ENCODE assay signal across 32 mouse cellular contexts in genomic region chr7:44500046-44500445, GRCm38 (mm10). TPM values are rescaled to one million over a fixed set of nuclear protein-coding genes. Genes with fewer than 3 reads are reported as not detected.
DNase-seq lines count a peak whose midpoint lies in the region; ATAC-seq and TF ChIP-seq lines count a peak whose summit lies in the region.
"Had no signal": no experiment of that assay in that cellular context is flagged by ENCODE, and none has a peak within 500 bp of the region (broad histone marks: within the 10 kb centered on the region; RNA-seq: fewer than 3 reads in every experiment).

No protein-coding gene starts in this region.

- no peak overlapping the region for H3K9ac ChIP-seq in ES-Bruce4 (ENCODE audit: low read depth, poor library complexity, severe bottlenecking)
- H3K9ac ChIP-seq: embryonic facial prominence, embryonic 15.5 days; heart, embryonic 12.5 days; neural tube, embryonic 13.5 days had no signal

- TF ChIP-seq CTCF in kidney, adult 2 months (conservative IDR thresholded peaks at IDR 0.05; ENCODE audit: insufficient read depth, insufficient read length, low read depth, low read length), result no peak
- TF ChIP-seq CTCF in ES-Bruce4 (IDR thresholded peaks at IDR 0.05; ENCODE audit: low read depth, low read length), result no peak

- peak; percentile 4 for DNase-seq in kidney, postnatal 10 days
- DNase-seq in kidney, adult 2 months, result no peak
- DNase-seq in R1 (ENCODE audit: low read depth, low spot score), result peak; percentile 34
- DNase-seq in testis, postnatal 14 days (ENCODE audit: low spot score), result peak; percentile 13
- no peak for DNase-seq in thymus, postnatal 4 days
- DNase-seq: adrenal gland, postnatal 25 days; cerebellum, adult 18-20 months; cerebellum, postnatal 14 days; heart, adult 2 months; kidney, adult 18-20 months; kidney, postnatal 4 days; left cerebral cortex, postnatal 4 days; liver, embryonic 13.5 days; lung, adult 2 months; lung, postnatal 10 days; thymus, postnatal 14 days had no signal

- 0 out of 2 replicates have a peak, but pooled peaks have one; percentile 15 for TF ChIP-seq EP300 in ES-Bruce4 (IDR thresholded peaks at IDR 0.05; ENCODE audit: insufficient read depth, low read depth, low read length)

- H3K27ac ChIP-seq in kidney, adult 2 months (ENCODE audit: insufficient read depth, low read depth, low read length), result no peak overlapping the region
- H3K27ac ChIP-seq in ES-Bruce4 (ENCODE audit: insufficient read depth, low read length), result no peak overlapping the region
- H3K27ac ChIP-seq: embryonic facial prominence, embryonic 10.5 days; embryonic facial prominence, embryonic 15.5 days; heart, adult 2 months; liver, embryonic 13.5 days; neural tube, embryonic 13.5 days had no signal

- ATAC-seq in erythroblast, adult 5-6 weeks (replicated peaks; ENCODE audit: low FRiP score, poor library complexity, severe bottlenecking), result no peak
- ATAC-seq: CD4-positive, CD25-positive, alpha-beta regulatory T cell, adult 4 months; forebrain, embryonic 14.5 days; hindbrain, embryonic 16.5 days; Patski had no signal

- H3K4me1 ChIP-seq in kidney, adult 2 months (ENCODE audit: control insufficient read depth, insufficient read depth, low read length), result peaks cover 8% of the 10 kb centered on the region
- H3K4me1 ChIP-seq in ES-Bruce4 (ENCODE audit: control insufficient read depth, insufficient read depth, low read length), result no peaks in the 10 kb centered on the region

- WGBS in kidney, adult 2 months, result 62% methylated on average over 20 of the region's 20 CpGs

- no peaks in the 10 kb centered on the region for H3K27me3 ChIP-seq in kidney, adult 2 months (replicated peaks; ENCODE audit: control insufficient read depth, insufficient read depth, low read length)
- no peaks in the 10 kb centered on the region for H3K27me3 ChIP-seq in ES-Bruce4 (ENCODE audit: control insufficient read depth, insufficient read depth, low read length, poor library complexity, severe bottlenecking)
- H3K27me3 ChIP-seq: embryonic facial prominence, embryonic 15.5 days had no signal

- H3K9me3 ChIP-seq in ES-Bruce4 (replicated peaks; ENCODE audit: control insufficient read depth, insufficient read depth, low read length, poor library complexity, severe bottlenecking), result no peaks in the 10 kb centered on the region
- H3K9me3 ChIP-seq: embryonic facial prominence, embryonic 15.5 days; heart, embryonic 12.5 days; neural tube, embryonic 13.5 days had no signal

- no peak for TF ChIP-seq POLR2A in kidney, adult 2 months (IDR thresholded peaks at IDR 0.05; ENCODE audit: low read depth, low read length)
- TF ChIP-seq POLR2A in ES-Bruce4 (IDR thresholded peaks at IDR 0.05; ENCODE audit: insufficient read depth, low read length), result no peak

- no peak overlapping the region for H3K4me3 ChIP-seq in kidney, adult 2 months (ENCODE audit: insufficient read depth, low read depth, low read length)
- peak overlapping the region; percentile 17 for H3K4me3 ChIP-seq in ES-Bruce4 (ENCODE audit: low read depth, low read length)
- H3K4me3 ChIP-seq: embryonic facial prominence, embryonic 10.5 days; embryonic facial prominence, embryonic 15.5 days; heart, adult 2 months; heart, embryonic 12.5 days; liver, embryonic 13.5 days; neural tube, embryonic 13.5 days had no signal

- H3K36me3 ChIP-seq in kidney, adult 2 months (ENCODE audit: control insufficient read depth, insufficient read depth, low read length), result no peaks in the 10 kb centered on the region
- no peaks in the 10 kb centered on the region for H3K36me3 ChIP-seq in ES-Bruce4 (ENCODE audit: control insufficient read depth, insufficient read depth, low read length, poor library complexity, severe bottlenecking)
- H3K36me3 ChIP-seq: embryonic facial prominence, embryonic 10.5 days; embryonic facial prominence, embryonic 15.5 days; heart, embryonic 12.5 days; liver, embryonic 13.5 days; neural tube, embryonic 13.5 days had no signal

RNA-seq across cellular contexts. Expression of gene Fam71e1, which starts 3.7 kb away (rescaled TPM):
- 12.2 and 18.6 TPM in 2 replicates for polyA plus RNA-seq in kidney, adult 2 months (2012; rRNA removed)
- polyA plus RNA-seq in ES-Bruce4 (2011; ENCODE audit: insufficient read depth, insufficient read length, low read depth, missing spikeins), result 5.6 and 7.4 TPM in 2 replicates
- total RNA-seq in erythroblast, adult 5-6 weeks (2015; ENCODE audit: low replicate concordance), result not detected in 2 replicates
- total RNA-seq in erythroblast, adult 5-6 weeks (2017; ENCODE audit: low replicate concordance), result not detected in 2 replicates
- total RNA-seq: hematopoietic stem cell, adult 5-6 weeks had no signal

RNA-seq across cellular contexts. Expression of gene Emc10, which starts 3.7 kb away (rescaled TPM):
- polyA plus RNA-seq in kidney, adult 2 months (2012; rRNA removed), result 298 and 346 TPM in 2 replicates
- polyA plus RNA-seq in ES-Bruce4 (2011; ENCODE audit: insufficient read depth, insufficient read length, low read depth, missing spikeins), result 67.7 and 75.3 TPM in 2 replicates
- total RNA-seq in erythroblast, adult 5-6 weeks (2015; ENCODE audit: low replicate concordance), result 17.9 and 19.2 TPM in 2 replicates
- total RNA-seq in erythroblast, adult 5-6 weeks (2017; ENCODE audit: low replicate concordance), result 12.4 and 13.4 TPM in 2 replicates

RNA-seq across cellular contexts. Expression of gene Mybpc2, which starts 24.4 kb away (rescaled TPM):
- polyA plus RNA-seq in kidney, adult 2 months (2012; rRNA removed), result 0.12 and 6.4 TPM in 2 replicates
- 2.3 and 2.5 TPM in 2 replicates for polyA plus RNA-seq in ES-Bruce4 (2011; ENCODE audit: insufficient read depth, insufficient read length, low read depth, missing spikeins)
- not detected in 2 replicates for total RNA-seq in erythroblast, adult 5-6 weeks (2015; ENCODE audit: low replicate concordance)
- total RNA-seq in erythroblast, adult 5-6 weeks (2017; ENCODE audit: low replicate concordance), result not detected in 2 replicates
- total RNA-seq: adrenal gland, postnatal 25 days; hematopoietic stem cell, adult 5-6 weeks; layer of hippocampus, postnatal 25 days; MEL had no signal
- polyA plus RNA-seq: CD4-positive, CD25-positive, alpha-beta regulatory T cell, adult 4 months; liver, embryonic 13.5 days; midbrain, embryonic 11.5 days had no signal

RNA-seq across cellular contexts. Expression of gene Spib, which starts 31.8 kb away (rescaled TPM):
- polyA plus RNA-seq in kidney, adult 2 months (2012; rRNA removed), result 0.88 and 8.3 TPM in 2 replicates
- polyA plus RNA-seq in ES-Bruce4 (2011; ENCODE audit: insufficient read depth, insufficient read length, low read depth, missing spikeins), result 1.4 and 2.4 TPM in 2 replicates
- 1.7 and 1.9 TPM in 2 replicates for total RNA-seq in erythroblast, adult 5-6 weeks (2015; ENCODE audit: low replicate concordance)
- total RNA-seq in erythroblast, adult 5-6 weeks (2017; ENCODE audit: low replicate concordance), result 1.9 and 2.6 TPM in 2 replicates
- total RNA-seq: gastrocnemius, postnatal 36 days; hematopoietic stem cell, adult 5-6 weeks; midbrain, postnatal 0 days had no signal
- polyA plus RNA-seq: embryonic facial prominence, embryonic 10.5 days; forebrain, embryonic 14.5 days; heart, embryonic 12.5 days; hindbrain, embryonic 16.5 days; midbrain, embryonic 11.5 days had no signal

RNA-seq across cellular contexts. Expression of gene Josd2, which starts 32.3 kb away (rescaled TPM):
- 92.8 and 129 TPM in 2 replicates for polyA plus RNA-seq in kidney, adult 2 months (2012; rRNA removed)
- 9.7 and 12.3 TPM in 2 replicates for polyA plus RNA-seq in ES-Bruce4 (2011; ENCODE audit: insufficient read depth, insufficient read length, low read depth, missing spikeins)
- 6.7 and 43.7 TPM in 2 replicates for total RNA-seq in erythroblast, adult 5-6 weeks (2015; ENCODE audit: low replicate concordance)
- 33.7 and 59.7 TPM in 2 replicates for total RNA-seq in erythroblast, adult 5-6 weeks (2017; ENCODE audit: low replicate concordance)

Comparison
In these comparisons a context has a peak if more than half of its experiments do, and no peak if none do; other contexts are left out.
1. DNase-seq: peak in kidney, postnatal 10 days (single experiment), R1 (single experiment) and testis, postnatal 14 days (single experiment); none in kidney, adult 2 months (single experiment) and thymus, postnatal 4 days (single experiment).